Mouse (Mus musculus) 3134 (cell line): Measurements from ENCODE around the gene Fbxo34.
"Not testable (repeated sequence)": the region's sequence is repeated elsewhere in the genome, so short reads cannot be mapped to it uniquely, and the experiment has no call there.

ENCODE experiments used
- DNase-seq: peaks from one replicate; pipeline ENCODE4 v3.0.0-alpha.2; 2011; ENCODE audit warnings: low spot score; ENCODE audit not compliant: insufficient read length; ENCODE audit errors: extremely low read depth

Gene Fbxo34

DNA sequence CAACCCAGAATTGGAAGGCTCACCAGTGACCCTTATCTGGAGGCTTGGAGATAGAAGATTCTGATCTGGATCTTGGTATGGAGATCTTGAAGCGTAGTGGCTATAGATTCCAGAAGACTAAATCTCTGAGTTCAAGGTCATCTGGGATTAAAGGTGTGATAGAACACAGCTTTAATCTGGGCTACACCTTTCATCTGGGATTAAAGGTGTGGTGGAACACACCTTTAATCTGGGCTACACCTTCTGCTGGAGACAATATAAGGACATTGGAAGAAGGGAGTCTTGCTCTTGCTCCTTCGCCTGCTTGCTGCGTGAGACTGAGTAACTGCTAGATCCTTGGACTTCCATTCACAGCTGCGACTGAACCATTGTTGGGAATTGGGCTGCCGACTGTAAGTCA, at the start of gene Fbxo34:
TSS of gene Fbxo34 (plus strand) at position 301 of the 400 bp plus-strand sequence.
- DNase-seq: not testable (repeated sequence)

DNA sequence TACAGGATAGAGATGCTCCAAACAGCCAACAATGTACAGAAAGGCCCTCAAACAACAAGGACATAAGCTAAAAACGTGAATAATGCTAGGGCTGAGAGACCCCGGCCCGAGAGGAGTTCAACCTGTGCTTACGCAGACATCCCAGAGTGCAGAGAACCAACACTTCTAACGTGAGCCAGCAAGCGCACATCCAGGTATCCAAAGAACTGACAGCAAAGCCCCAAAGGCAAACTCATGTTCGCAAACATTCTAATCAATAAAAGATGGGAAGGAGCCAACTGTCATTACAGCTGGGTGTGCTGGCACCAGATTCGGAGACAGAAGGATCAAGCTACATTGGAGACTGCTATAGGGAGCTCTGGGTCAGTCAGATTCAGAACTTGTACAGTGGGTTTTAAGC, 47.5 kb upstream of the Fbxo34 start:
- no peak for DNase-seq

DNA sequence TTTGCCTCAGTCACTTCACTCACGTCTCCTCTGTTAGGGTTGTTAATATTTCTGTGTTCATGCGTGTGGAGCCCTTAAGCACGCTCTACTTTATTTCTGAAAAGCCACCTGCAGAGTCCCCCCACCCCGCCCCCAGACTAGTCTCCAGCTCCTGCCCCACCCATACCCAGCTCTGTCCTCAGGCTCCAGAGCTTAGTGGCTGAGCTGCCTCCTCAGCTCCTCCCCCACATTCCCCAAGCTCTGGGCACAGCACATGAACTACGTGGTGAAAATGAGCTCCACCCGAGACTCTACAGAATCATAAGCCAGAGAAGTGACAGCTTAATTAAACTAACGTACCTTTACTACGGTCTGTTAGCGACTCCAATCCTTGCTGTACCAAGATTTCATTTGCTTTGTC, 44.2 kb upstream of the Fbxo34 start:
- no peak for DNase-seq

DNA sequence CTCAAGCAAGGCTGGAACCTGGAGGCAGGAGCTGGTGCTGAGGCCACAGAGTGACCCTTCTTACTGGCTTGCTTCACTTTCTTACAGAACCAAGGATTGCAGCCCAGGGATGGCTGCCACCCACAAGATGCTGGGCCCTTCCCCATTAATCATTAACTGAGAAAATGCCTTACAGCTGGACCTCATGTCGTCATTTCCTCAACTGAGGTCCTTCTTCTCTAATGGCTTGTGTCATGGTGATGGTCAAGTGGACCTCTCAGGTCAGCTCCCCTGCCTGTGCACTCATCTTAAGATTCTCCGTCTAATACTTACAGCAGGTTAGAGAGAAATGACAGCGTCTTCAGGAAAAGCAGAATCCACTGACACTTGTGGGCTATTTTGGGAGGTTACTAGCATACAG, 32.9 kb upstream of the Fbxo34 start:
- no peak for DNase-seq

DNA sequence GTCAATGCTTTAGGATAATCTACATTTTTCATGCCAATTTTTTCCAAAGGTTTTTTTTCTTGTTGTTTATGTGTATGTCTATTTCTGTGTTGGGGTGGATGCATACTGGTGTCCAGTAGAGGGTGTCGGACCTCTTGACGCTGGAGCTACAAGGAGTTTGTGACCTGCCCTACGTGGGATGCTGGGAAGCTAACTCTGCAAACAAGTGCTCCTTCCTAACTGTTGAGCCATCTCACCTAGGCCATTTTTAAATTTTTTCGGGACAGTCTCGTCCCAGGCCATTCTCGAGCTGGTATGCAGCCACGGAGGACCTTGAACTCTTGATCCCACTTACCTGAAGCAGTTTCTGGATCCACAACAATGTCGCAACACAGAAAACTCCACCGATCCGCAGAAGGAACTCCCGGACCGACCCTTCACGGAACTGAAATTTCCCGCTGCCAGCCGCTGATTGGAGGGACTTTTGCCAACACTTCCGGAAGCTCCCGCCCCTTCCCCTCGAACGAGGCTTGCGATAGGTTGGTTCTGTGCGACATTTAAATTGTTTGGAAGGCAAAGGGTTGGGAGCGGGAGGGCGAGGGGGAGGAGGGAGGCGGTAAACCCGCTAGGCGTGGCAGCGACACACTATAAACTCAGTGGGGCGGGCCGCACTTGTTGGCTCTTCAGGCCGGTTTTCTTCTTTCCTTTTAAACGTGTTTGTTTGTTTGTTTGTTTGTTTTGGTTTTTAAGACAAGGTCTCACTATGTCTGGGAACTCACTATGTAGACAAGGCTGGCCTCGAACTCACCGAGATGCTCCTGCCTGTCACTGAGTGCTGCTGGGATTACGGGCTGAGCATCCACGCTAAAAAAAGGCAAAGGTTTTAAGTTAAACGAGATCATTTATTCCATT, 32.2 kb upstream of the Fbxo34 start, which contains the start of gene Dlgap5:
TSS of gene Dlgap5 (minus strand) at position 633 of the 891 bp plus-strand sequence.
- peak; percentile 91 for DNase-seq

DNA sequence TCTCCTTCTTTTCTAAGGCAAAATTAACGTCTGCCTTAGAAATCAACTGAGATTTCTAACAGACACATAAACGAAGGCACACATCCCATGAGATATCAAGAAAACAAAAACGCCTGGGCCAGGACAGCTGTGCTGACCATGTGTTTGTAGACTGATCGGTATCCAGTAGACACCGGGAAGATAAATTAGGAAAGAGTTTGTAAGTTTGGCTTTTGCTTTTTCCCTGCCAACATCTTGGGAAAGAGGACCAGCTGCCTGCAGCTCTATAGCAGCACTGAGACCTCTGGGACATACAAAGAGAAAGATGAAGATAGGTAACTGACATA, 31.6 kb upstream of the Fbxo34 start:
- no peak for DNase-seq

DNA sequence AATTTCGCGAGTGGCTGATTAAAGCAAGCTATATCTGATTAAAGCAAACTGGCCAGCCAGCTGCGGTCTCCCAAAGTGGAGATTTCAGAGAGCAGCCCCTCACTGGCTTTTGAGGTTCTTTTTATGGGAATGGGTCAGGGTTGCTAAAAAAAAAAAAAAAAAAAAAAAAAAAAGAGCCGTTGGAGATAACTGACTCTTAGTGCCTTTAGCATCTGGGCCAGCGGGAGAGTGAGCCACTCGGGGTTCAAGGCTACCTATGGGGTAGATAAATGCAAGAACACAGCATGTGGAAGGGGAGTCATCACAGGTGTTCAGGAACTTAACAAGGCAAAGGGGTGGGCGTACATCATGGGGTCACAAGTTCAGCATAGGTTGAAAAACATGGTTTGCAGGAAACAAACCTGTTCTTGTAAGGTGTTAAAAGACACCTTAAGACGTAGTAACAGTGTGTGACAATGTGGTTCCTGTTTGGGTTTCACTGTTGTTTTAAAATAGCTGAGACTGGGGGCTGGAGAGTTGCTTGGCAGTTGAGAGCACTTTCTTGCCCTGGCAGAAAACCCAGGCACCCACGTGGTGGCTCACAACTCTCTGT, 31.1 kb upstream of the Fbxo34 start:
- no peak for DNase-seq

DNA sequence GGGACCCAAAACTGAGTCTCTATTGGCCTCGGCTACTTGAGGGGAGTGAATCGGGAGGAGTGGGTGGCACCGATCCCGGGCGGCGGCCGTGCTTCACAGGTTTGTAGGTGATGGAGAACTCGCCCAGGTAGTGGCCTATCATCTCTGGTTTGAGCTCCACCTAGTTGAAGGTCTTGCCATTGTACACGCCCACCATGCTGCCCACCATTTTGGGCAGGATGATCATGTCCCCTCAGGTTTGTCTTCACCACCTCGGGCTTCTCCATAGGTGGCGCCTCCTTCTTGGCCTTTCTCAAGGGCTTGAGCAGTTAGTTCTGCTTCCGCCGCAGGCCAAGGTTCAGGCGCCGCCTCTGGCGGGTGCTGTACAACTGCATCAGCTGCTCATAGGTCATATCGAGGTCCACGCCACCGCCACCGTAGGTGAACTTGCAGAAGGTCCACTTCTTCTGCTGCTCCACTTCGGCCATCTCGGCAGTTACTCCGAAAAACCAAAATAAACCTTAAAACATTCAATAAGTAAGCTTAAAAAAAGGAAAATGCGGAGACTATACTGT, 30.4 kb upstream of the Fbxo34 start:
- DNase-seq: no peak

DNA sequence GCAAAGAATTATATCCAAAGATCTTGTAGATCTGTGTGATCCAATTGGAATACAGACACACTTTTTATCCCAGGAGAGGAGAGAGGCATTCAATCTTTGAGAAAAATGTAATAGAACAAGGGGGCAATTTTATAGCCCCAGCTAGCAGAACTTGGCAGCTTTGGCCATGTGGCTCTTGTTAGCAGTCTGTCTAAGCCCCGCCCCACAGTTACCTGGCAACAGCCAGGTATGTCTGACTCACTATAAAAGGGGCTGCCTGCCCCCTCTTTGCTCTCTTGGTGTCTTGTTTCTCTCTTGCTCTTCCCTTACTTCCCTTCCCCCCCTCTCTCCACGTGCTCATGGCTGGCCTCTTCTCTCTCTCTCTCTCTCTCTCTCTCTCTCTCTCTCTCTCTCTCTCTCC, 28.6 kb upstream of the Fbxo34 start:
- DNase-seq: no peak

DNA sequence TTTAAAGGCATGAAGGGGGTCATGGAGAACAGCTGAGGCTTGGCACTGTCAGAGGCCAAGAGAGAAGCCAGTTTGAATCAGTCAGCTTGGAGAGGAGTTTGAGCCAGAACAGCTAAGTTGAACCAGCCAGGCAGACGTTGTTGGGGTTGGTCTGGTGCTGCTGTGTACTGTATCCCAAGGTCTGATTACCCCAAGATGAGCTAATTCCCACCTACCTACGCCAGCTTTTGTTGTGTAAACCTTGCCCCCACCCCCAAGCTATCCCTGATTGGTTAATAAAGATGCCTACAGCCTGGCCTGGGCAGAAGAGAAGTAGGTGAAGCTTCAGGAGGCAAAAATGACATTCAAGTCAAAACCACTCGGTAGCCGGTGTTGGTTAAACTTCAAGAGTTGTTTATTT, 27.8 kb upstream of the Fbxo34 start:
- no peak for DNase-seq

DNA sequence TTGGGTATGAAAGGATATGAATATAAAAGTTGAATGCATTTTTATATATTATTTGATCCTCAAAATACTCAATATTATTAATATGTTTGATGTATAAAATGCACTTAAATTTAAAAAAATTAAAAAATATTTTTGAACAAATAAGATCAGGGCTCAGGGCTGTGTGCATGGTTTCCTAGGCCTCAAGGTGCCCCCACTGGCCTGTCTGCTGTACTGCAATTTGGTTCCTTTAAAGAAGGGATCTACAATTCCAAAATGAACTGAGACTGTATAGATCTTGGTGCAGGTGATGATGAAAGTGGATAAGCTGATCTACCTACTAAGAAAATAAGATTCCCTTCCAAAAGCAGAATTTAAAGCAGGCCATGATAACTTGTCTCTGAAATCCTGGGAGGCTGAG, 17.2 kb upstream of the Fbxo34 start:
- DNase-seq: no peak

DNA sequence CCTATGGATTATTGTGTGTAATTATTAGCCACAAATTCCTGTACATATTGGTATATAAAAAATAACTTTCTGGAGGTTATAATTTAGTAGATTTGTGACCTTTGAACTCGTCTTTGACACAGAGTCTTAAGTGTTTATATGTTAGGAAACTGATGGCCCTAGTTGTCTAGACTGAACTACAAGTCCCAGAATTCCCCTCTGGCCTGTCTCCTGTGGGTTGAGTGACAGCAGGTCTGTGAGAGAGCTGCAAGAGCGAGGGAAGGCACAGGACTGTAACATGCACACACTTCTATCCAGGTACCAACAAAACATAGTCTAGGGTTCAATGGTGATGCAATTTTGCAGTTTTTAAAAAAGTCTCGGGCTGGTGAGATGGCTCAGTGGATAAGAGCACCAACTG, 11.3 kb upstream of the Fbxo34 start:
- no peak for DNase-seq

DNA sequence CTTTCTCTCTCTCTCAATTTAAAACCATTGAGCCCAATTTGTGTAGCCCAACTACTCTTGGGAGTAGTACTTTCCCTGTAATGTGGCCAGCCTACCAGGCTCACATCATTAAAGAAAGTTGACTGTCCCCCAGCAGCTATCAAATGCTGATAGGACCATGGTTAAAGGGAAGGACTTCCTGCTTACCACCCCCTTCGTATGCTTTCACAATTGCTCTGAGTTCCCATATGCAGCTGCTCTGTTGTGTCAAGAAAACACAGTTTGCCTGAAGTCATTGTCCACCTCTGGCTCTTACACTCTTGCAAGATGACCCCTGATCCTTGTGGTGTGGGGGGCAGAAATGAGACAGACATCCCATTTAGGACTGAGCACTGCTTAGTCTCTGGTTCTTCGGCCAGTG, 5.3 kb upstream of the Fbxo34 start:
- no peak for DNase-seq

DNA sequence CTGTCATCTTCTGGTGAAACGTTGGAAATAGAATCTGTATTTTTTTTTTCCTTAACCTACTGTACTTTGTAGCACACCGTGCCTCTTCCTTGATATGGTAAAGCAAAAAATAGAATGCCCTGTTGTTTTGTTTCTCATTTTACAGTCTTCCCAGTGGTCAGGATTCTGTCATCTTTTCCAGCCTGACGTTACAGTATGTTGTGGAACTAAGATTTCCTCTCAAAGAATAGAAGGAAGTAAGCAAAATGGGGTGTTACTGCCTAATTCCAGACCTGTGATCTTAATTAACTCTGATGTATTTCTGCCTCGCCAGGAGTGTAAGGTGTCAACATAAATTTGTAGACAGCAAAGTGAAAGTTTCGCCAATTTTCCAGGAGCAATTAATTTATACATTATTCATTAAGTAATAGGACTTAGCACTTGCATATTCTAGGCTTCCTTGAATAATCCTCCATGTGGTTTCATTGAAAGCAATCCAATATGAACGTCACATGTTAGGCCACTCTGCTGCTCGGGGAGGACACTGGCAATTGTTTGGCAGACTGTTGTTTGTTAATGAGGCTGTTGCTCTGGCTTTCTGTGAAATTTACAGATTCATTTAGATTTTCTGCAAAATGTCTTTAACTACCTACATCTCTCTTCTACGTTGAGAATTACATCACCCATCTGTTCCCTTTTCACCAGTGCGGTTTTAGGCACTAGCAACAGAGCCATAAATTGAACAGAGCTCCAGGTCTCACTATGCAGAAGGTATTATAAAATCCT, 4.7 kb upstream of the Fbxo34 start:
- DNase-seq: no peak

DNA sequence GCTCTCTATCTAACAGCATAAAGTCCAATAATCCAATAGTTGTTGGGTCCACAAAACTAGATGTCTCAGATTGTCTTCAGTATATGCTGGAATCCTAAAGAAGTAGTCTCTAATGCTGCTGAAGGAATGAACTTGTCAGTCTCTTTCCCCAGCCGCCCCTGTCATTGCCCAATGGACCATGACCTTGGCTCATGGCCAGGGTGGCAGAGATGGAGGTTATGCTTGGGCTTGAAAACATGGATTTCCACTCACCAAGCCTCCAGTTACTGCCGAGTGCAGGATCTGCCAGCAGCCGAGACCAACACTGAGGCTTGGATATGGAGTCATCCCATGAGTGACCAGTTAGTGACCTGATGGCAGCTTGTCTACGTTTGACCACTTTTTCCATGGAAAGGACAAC, 9.3 kb downstream of the Fbxo34 start:
- no peak for DNase-seq

DNA sequence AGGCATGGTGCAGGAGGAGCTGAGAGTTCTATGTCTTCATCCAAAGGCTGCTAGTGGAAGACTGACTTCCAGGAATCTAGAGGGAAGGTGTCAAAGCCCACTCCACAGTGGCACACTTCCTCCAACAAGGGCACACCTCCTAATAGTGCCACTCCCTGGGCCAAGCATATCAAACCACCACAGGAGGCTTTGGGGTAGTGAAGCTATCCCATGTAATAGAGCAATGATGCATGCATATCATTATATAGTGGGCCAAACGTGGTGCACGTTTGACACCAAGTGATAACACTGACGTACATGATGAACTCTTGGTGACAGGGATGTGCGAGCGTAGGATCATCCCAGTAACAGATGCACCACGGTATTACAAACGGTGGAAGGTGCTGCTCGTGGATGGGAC, 11.8 kb downstream of the Fbxo34 start:
- DNase-seq: no peak

DNA sequence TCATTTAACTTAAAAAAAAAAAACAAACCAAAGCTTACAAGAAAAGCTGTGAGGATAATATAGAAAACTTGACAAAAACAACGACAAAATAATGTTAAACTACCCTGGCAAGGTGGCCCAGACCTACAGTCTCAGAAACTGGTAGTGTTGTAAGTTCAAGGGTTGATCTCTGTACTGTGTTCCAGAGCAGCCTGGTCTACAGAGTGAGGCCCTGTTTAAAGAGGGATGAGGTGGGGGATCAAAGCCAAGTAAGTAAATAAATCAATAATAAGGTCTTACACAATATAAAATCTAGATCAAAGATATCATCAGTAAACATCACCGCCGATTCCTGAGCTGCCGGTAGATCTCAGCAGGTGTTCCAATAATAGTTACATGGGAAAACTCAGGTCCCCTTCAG, 12.2 kb downstream of the Fbxo34 start:
- no peak for DNase-seq

DNA sequence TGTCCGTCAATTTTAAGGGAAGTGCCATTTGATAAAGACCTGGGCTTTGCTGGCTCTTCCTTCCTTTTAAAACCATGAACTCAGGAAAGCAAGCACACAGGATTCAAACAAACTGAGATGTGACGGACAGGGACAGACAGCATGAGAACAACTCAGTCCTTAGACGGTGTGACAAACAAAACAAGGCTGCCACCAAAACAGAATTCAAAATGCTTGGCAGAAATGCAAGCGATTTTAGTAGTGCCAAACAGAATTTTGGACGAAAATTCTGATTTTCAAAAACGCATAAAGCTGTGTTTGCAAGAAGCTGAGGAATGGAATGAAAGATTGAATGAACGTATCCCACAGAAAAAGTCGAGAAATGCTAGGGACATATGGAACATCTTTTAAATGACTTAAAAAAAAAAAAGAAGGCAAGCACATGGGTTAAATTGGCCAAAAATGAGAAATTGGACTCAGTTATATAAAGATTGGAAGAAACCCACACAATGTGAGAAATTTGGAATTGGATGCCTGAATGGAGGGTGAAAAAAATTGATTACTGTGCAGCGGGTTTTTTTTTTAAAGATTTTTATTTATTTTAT, 12.7 kb downstream of the Fbxo34 start:
- no peak for DNase-seq

DNA sequence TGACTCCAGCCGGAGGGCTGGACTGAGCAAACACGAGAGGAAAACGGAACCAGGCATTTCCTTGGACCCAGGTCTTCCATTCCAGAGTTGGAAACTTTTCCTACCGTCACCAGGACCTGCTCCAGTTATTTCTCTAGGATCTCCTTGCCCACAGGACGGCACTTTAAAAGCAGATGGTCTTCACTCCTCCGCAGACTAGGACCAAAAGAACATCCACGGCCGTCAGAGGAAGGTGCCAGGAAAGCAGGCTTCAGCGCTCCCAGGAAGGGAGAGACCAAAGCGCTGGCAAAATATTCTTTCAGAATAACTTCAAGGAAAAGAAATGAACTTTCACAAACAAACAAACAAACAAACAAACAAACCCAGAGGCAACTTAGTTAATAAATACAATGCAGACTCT, 14.2 kb downstream of the Fbxo34 start:
- no peak for DNase-seq

DNA sequence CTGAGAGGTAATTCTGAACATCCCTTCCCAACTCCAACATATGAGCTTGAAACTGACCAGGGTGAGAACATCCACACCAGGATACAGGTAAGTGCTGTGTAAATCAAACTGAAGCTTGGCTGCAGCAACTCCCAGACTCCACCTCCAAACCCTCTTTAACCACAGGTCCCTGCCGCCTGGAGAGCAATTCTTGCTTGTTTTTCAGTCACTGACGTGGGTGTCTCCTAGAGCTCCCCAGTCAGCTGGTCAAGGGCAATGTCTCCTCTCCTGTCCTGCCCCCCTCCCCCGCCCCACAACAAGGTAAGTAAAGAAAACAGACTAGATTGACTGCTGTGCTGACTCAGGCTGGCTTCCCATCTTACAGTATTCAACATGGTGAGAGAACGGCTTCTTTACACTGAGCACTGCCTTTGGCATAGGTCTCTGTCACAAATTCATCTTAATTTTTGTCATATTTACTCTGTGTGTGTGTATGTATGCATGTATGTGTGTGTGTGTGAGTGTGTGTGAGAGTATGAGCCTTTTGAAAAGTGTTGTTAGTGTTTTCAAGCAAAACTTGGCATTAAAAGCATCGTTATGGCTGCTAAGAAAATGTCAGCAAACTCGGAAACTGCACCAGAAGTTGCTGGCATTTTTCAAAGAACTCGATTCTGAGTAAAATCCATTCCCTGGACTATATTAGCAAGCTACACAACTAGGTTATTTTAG, 15.4 kb downstream of the Fbxo34 start:
- DNase-seq: no peak
